Mouse (Mus musculus): Measurements from ENCODE around the gene Insr.

- TF ChIP-seq KAT2A (conservative IDR thresholded peaks at IDR 0.05; ENCODE audit: low read depth, low read length) = no peak
- TF ChIP-seq EP300 (IDR thresholded peaks at IDR 0.05; ENCODE audit: low read depth in 1 of 2, low read length in 2 of 2) = no peak
- no peak for TF ChIP-seq POLR2A (IDR thresholded peaks at IDR 0.05; ENCODE audit: control insufficient read depth in 1 of 2, insufficient read depth in 1 of 2, low read depth in 1 of 2, low read length in 2 of 2, poor library complexity in 1 of 2)
- TF ChIP-seq CTCF (IDR thresholded peaks at IDR 0.05 in 2 of 3, conservative IDR thresholded peaks at IDR 0.05 in 1 of 3; ENCODE audit: control insufficient read depth in 1 of 3, insufficient read depth in 1 of 3, low read depth in 2 of 3, low read length in 3 of 3, poor library complexity in 1 of 3, severe bottlenecking in 1 of 3) = no peak
Measured at GRCm38 (mm10) chr8:3219921-3220411, 59.5 kb downstream of the Insr start.
